Mouse (Mus musculus): ENCODE data around the gene Snap25. TPM values are rescaled to one million over a fixed set of nuclear protein-coding genes. Genes with fewer than 3 reads are reported as not detected.

The Snap25 gene
- total RNA-seq, 2 experiments from 2014 or later, result 0.83 TPM; not detected in 1

- intact Hi-C loops (cut with DNase I), result no loop called here
- no peak for DNase-seq
Measured at GRCm38 (mm10) chr2:136802076-136802475, 88.8 kb downstream of the Snap25 start.

GRCm38 (mm10) chr2:136803142-136803541, 89.9 kb downstream of the Snap25 start:
- intact Hi-C loops (cut with DNase I), result no loop called here
- DNase-seq, result no peak

- intact Hi-C loops (cut with DNase I), result no loop called here
- peak in 1 of 2 experiments; percentile 6 for DNase-seq
Measured at GRCm38 (mm10) chr2:136807992-136808726, 94.9 kb downstream of the Snap25 start.

GRCm38 (mm10) chr2:136811331-136811730, 98.1 kb downstream of the Snap25 start:
- DNase-seq, result no peak

GRCm38 (mm10) chr2:136816717-136817400, 103.6 kb downstream of the Snap25 start:
- intact Hi-C loops (cut with DNase I), result no loop called here
- DNase-seq, result no peak

More at GRCm38 (mm10) chr2:136811331-136811730, 98.1 kb downstream of the Snap25 start:
- intact Hi-C loops (cut with DNase I), result no loop called here

- DNase-seq, result no peak
- intact Hi-C loops (cut with DNase I), result no loop called here
Measured at GRCm38 (mm10) chr2:136823751-136824716, 110.8 kb downstream of the Snap25 start.

GRCm38 (mm10) chr2:136827612-136828011, 114.4 kb downstream of the Snap25 start:
- intact Hi-C loops (cut with DNase I), result no loop called here
- DNase-seq, result no peak

Other genes with a start within 250 kb of the Snap25 start
- under 1 TPM in 1 of 2 experiments, not detected in 1; 0.31 TPM for gene Ankef1, start 211.5 kb upstream of the Snap25 start, total RNA-seq (2021)
- gene AL731706.2, start 172.2 kb downstream of the Snap25 start, total RNA-seq (2021), result 10 to 100 TPM; 22.3 to 33.7 TPM
- gene Slx4ip, start 177.8 kb downstream of the Snap25 start, total RNA-seq (2021), result 1 to 10 TPM; 1.3 to 2.0 TPM
- gene AL731706.1, start 177.9 kb downstream of the Snap25 start, total RNA-seq (2021), result 10 to 100 TPM; 37.3 to 38.0 TPM
- 10 to 100 TPM; 28.5 to 28.6 TPM for gene Mkks, start 177.9 kb downstream of the Snap25 start, total RNA-seq (2021)